Mouse (Mus musculus): ENCODE results near the gene BC048562. TPM values are rescaled to one million over a fixed set of nuclear protein-coding genes. Genes with fewer than 3 reads are reported as not detected.

Gene BC048562
- polyA plus RNA-seq, 1 experiment from 2014 or later, result not detected

- TF ChIP-seq CTCF (IDR thresholded peaks at IDR 0.05; ENCODE audit: low read depth), result no peak
- Histone ChIP-seq H3K4me3 (replicated peaks; ENCODE audit: low read depth, low read length) (no peak overlapping the region), H3K27me3 (ENCODE audit: insufficient read depth, low read length) (no peaks in the 10 kb centered on the region), H3K36me3 (ENCODE audit: insufficient read depth, low read length) (peaks cover 32% of the 10 kb centered on the region), H3K27ac (no peak overlapping the region), H3K4me2 (ENCODE audit: low read length) (peak overlapping the region; percentile 86; the same call in 1 of the 2 replicates), H3K4me1 (replicated peaks; ENCODE audit: insufficient read depth, low read length) (peaks cover 13% of the 10 kb centered on the region), H3K9ac (ENCODE audit: low read depth, low read length) (peak overlapping the region; percentile 85; the same call in 1 of the 2 replicates), H3K9me3 (replicated peaks; ENCODE audit: low read length) (no peaks in the 10 kb centered on the region)
- ATAC-seq (replicated peaks; ENCODE audit: low FRiP score, low read depth), result no peak
- no peak for DNase-seq (ENCODE audit: low spot score)
- WGBS, result 88% methylated on average over 28 of the region's 28 CpGs
Measured at GRCm38 (mm10) chr9:108480813-108481519, 44.7 kb downstream of the BC048562 start.

DNA sequence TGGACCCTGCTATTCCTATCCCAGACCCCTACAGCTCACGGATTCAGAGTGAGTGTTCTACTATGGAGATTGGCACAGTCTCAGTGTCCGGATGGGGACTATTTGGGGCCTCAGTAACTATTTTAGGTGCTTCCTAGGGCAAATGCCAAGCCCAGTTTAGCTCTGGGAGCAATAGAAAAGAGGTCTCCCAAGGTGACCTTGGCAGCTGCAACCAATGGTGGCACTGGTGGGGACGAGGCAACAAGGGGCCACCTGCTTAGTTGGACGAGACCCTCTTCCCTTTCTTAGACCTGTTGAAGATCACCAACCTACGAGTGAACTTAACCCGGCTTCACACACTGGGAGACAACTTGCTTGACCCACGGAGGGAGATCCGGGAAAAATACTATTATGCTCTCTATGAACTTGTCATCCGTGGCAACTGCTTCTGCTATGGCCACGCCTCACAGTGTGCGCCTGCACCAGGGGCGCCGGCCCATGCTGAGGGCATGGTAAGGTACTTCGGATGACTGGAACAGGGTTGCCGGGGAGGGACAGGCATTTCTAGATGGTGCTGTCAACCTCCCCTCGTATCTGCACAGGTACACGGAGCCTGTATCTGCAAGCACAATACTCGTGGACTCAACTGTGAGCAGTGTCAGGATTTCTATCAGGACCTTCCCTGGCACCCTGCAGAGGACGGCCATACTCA, 45.4 kb downstream of the BC048562 start:
- TF ChIP-seq CTCF (IDR thresholded peaks at IDR 0.05; ENCODE audit: low read depth), result no peak
- no peak for ATAC-seq (replicated peaks; ENCODE audit: low FRiP score, low read depth)
- no peaks in the 10 kb centered on the region for H3K27me3 ChIP-seq (ENCODE audit: insufficient read depth, low read length)
- H3K9ac ChIP-seq (ENCODE audit: low read depth, low read length), result 0 out of 2 replicates have a peak overlapping the region, but pooled peaks have one; percentile 27
- H3K4me1 ChIP-seq (replicated peaks; ENCODE audit: insufficient read depth, low read length), result peaks cover 13% of the 10 kb centered on the region
- peaks cover 39% of the 10 kb centered on the region for H3K36me3 ChIP-seq (ENCODE audit: insufficient read depth, low read length)
- 87% methylated on average over 19 of the region's 19 CpGs for WGBS
- no peak for DNase-seq (ENCODE audit: low spot score)
- H3K4me3 ChIP-seq (replicated peaks; ENCODE audit: low read depth, low read length), result no peak overlapping the region
- no peak overlapping the region for H3K4me2 ChIP-seq (ENCODE audit: low read length)
- no peak overlapping the region for H3K27ac ChIP-seq
- no peaks in the 10 kb centered on the region for H3K9me3 ChIP-seq (replicated peaks; ENCODE audit: low read length)

DNA sequence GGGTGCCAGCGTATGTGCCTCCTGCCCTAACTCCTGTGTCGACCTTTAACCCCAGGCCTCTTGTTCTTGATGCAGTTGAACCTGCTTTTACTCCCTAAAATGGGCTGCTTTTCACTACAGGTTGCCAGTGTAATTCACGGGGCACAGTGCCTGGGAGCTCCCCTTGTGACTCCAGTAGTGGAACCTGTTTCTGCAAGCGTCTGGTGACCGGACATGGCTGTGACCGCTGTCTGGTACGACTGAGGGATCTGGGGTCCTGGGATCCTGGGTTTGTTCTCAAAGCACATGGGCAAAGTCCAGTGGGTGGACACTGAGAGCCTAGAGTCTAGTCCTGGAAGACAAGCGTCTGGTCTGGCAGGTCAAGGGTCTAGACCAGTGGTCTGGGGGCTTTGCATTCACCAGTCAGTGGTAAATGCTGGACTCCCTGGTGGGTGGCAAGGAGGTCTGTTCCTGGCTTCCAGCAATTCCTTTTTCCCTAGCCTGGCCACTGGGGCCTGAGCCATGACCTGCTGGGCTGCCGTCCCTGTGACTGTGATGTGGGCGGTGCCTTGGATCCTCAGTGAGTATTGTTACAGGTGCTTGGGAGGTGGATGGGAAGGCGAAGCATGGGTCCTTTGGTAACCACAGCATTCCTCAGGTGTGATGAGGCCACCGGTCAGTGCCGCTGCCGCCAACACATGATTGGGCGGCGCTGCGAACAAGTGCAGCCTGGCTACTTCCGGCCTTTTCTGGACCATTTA, 46.9 kb downstream of the BC048562 start:
- H3K36me3 ChIP-seq (ENCODE audit: insufficient read depth, low read length), result peaks cover 55% of the 10 kb centered on the region
- no peak overlapping the region for H3K4me2 ChIP-seq (ENCODE audit: low read length)
- no peaks in the 10 kb centered on the region for H3K9me3 ChIP-seq (replicated peaks; ENCODE audit: low read length)
- 88% methylated on average over 18 of the region's 18 CpGs for WGBS
- H3K9ac ChIP-seq (ENCODE audit: low read depth, low read length), result no peak overlapping the region
- H3K4me3 ChIP-seq (replicated peaks; ENCODE audit: low read depth, low read length), result no peak overlapping the region
- no peak overlapping the region for H3K27ac ChIP-seq
- ATAC-seq (replicated peaks; ENCODE audit: low FRiP score, low read depth) (no peak), DNase-seq (ENCODE audit: low spot score) (no peak)
- no peak for TF ChIP-seq CTCF (IDR thresholded peaks at IDR 0.05; ENCODE audit: low read depth)
- H3K27me3 ChIP-seq (ENCODE audit: insufficient read depth, low read length), result no peaks in the 10 kb centered on the region
- H3K4me1 ChIP-seq (replicated peaks; ENCODE audit: insufficient read depth, low read length), result peaks cover 13% of the 10 kb centered on the region

DNA sequence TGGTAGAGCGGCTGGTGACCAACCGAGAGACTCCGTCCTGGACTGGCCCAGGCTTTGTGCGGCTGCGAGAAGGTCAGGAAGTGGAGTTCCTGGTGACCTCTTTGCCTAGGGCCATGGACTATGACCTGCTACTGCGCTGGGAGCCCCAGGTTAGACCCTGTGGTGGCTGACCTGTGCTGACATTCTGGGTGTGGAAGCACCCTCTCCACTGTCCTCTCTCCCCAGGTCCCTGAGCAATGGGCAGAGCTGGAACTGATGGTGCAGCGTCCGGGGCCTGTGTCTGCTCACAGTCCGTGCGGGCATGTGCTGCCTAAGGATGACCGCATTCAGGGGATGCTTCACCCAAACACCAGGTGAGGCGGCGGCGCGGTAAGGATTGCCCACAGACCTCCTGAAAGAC, 47.7 kb downstream of the BC048562 start:
- Histone ChIP-seq H3K36me3 (ENCODE audit: insufficient read depth, low read length) (peaks cover 62% of the 10 kb centered on the region), H3K4me3 (replicated peaks; ENCODE audit: low read depth, low read length) (no peak overlapping the region), H3K27ac (no peak overlapping the region), H3K9me3 (replicated peaks; ENCODE audit: low read length) (no peaks in the 10 kb centered on the region), H3K9ac (ENCODE audit: low read depth, low read length) (no peak overlapping the region), H3K27me3 (ENCODE audit: insufficient read depth, low read length) (no peaks in the 10 kb centered on the region), H3K4me1 (replicated peaks; ENCODE audit: insufficient read depth, low read length) (peaks cover 12% of the 10 kb centered on the region), H3K4me2 (ENCODE audit: low read length) (no peak overlapping the region)
- DNase-seq (ENCODE audit: low spot score), result no peak
- ATAC-seq (replicated peaks; ENCODE audit: low FRiP score, low read depth), result no peak
- 94% methylated on average over 15 of the region's 15 CpGs for whole genome bisulfite sequencing
- TF ChIP-seq CTCF (IDR thresholded peaks at IDR 0.05; ENCODE audit: low read depth), result no peak

DNA sequence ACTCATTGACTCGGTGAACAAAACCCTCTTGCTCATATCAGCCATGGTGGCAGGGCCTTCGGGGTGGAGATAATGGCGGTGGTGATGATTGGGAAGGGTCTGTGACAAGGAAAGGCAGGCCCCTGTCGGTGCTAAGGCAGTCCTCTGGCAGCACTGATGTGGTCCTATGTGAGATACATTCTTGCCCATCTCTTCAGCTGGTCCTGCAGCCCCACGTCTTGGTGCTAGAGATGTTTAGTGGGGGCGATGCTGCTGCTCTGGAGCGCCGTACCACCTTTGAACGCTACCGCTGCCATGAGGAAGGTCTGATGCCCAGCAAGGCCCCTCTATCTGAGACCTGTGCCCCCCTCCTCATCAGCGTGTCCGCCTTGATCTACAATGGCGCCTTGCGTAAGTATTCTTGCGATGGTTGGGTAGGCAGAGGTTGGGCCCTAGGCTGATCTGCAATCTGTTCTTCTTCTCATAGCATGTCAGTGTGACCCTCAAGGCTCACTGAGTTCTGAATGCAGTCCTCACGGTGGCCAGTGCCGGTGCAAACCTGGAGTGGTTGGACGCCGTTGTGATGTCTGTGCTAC, 49.1 kb downstream of the BC048562 start:
- WGBS, result 94% methylated on average over 19 of the region's 19 CpGs
- ATAC-seq (replicated peaks; ENCODE audit: low FRiP score, low read depth), result no peak
- DNase-seq (ENCODE audit: low spot score), result no peak
- H3K4me3 ChIP-seq (replicated peaks; ENCODE audit: low read depth, low read length), result no peak overlapping the region
- no peak for TF ChIP-seq CTCF (IDR thresholded peaks at IDR 0.05; ENCODE audit: low read depth)
- no peaks in the 10 kb centered on the region for H3K27me3 ChIP-seq (ENCODE audit: insufficient read depth, low read length)
- no peak overlapping the region for H3K9ac ChIP-seq (ENCODE audit: low read depth, low read length)
- no peak overlapping the region for H3K27ac ChIP-seq
- H3K9me3 ChIP-seq (replicated peaks; ENCODE audit: low read length), result no peaks in the 10 kb centered on the region
- H3K4me1 ChIP-seq (replicated peaks; ENCODE audit: insufficient read depth, low read length), result peaks cover 1% of the 10 kb centered on the region; the same call in 1 of the 2 replicates
- H3K4me2 ChIP-seq (ENCODE audit: low read length), result no peak overlapping the region
- H3K36me3 ChIP-seq (ENCODE audit: insufficient read depth, low read length), result peaks cover 72% of the 10 kb centered on the region

DNA sequence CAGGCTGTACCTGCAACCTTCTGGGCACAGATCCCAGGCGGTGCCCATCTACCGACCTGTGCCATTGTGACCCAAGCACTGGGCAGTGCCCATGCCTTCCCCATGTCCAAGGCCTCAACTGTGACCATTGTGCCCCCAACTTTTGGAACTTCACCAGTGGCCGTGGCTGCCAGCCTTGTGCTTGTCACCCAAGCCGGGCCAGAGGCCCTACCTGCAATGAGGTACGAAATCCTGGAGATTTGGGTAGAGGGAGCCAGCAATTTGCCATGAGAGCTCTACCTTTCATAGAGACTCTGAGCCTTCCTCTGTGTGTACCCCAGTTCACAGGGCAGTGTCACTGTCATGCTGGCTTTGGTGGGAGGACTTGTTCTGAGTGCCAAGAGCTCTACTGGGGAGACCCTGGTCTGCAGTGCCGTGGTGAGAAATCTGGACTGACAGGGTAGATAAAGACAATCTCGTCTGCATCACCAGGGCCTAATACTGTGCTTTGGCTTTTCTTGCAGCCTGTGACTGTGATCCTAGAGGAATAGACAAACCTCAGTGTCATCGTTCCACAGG, 50.8 kb downstream of the BC048562 start:
- Histone ChIP-seq H3K36me3 (ENCODE audit: insufficient read depth, low read length) (peaks cover 72% of the 10 kb centered on the region), H3K27ac (no peak overlapping the region), H3K9ac (ENCODE audit: low read depth, low read length) (no peak overlapping the region), H3K9me3 (replicated peaks; ENCODE audit: low read length) (no peaks in the 10 kb centered on the region), H3K4me1 (replicated peaks; ENCODE audit: insufficient read depth, low read length) (peaks cover 4% of the 10 kb centered on the region; the same call in 1 of the 2 replicates), H3K4me3 (replicated peaks; ENCODE audit: low read depth, low read length) (no peak overlapping the region), H3K27me3 (ENCODE audit: insufficient read depth, low read length) (no peaks in the 10 kb centered on the region), H3K4me2 (ENCODE audit: low read length) (no peak overlapping the region)
- WGBS, result 95% methylated on average over 8 of the region's 8 CpGs
- DNase-seq (ENCODE audit: low spot score), result no peak
- ATAC-seq (replicated peaks; ENCODE audit: low FRiP score, low read depth), result no peak
- no peak for TF ChIP-seq CTCF (IDR thresholded peaks at IDR 0.05; ENCODE audit: low read depth)

Measured in kidney, postnatal 0 days (tissue).